Mouse (Mus musculus) cortical plate, adult 2 months (tissue): ENCODE results near the gene Cd44.

Source experiments
- CTCF ChIP-seq: fragments of 200-500 bp; IDR thresholded peaks from 2 replicates; pipeline ENCODE4 v1.5.1; 2011; ENCODE audit warnings: mild to moderate bottlenecking, control low read depth, low read length; ENCODE audit not compliant: insufficient read depth; ENCODE audit errors: extremely low read depth
- POLR2A ChIP-seq: fragments of 200-500 bp; IDR thresholded peaks from 2 replicates; pipeline ENCODE4 v1.6.1; 2011; ENCODE audit warnings: mild to moderate bottlenecking, low read length, control low read depth; ENCODE audit not compliant: insufficient read depth; ENCODE audit errors: extremely low read depth

DNA sequence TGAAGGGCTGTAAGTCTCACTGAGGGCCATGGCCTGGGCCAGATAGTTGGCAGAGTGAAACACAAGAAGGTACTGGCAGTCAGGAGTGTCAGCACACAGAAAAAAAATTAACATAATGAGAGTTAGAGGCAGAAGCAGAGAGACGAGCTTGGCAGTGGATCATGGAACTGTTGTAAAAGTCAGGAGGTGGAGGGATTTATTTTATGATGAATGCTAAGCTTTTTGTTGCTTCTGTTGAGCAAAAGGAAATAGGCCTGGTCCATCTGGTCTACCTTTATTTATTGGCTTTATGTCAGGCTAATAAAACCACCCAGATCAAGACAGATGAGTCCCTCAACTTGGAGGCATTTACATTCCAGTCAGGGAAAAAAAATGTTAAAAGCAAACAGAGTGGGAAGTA is 31.2 kb upstream of the Cd44 start:
- no peak for TF ChIP-seq CTCF
- TF ChIP-seq POLR2A: no peak
